Mouse (Mus musculus) hindbrain, embryonic 14.5 days (tissue): Measurements from ENCODE around the gene Olfr1279. TPM values are rescaled to one million over a fixed set of nuclear protein-coding genes. Genes with fewer than 3 reads are reported as not detected.
"Not testable (repeated sequence)": the region's sequence is repeated elsewhere in the genome, so short reads cannot be mapped to it uniquely, and the experiment has no call there.

Experiments used
- ATAC-seq: fragments of 200-750 bp; cut with Nextera tagmentation; 2 replicates; pipeline ENCODE4 v1.8.0; 2017; ENCODE audit warnings: moderate number of reproducible peaks, mild to moderate bottlenecking, moderate TSS enrichment, moderate library complexity; ENCODE audit not compliant: low FRiP score
- DNase-seq: peaks from one replicate; pipeline ENCODE4 v3.0.0-alpha.2; 2015; ENCODE audit warnings: low spot score
- H3K27ac ChIP-seq: fragments of 300-500 bp; sonication (generic); 2 replicates; pipeline ENCODE4 v1.5.1; 2014; ENCODE audit warnings: mild to moderate bottlenecking, moderate library complexity
- H3K27me3 ChIP-seq: fragments of 300-500 bp; sonication (generic); 2 replicates; pipeline ENCODE4 v1.6.1; 2014; ENCODE audit warnings: mild to moderate bottlenecking, low read length, mixed read lengths; ENCODE audit not compliant: control insufficient read depth, insufficient read depth
- H3K36me3 ChIP-seq: fragments of 300-500 bp; sonication (generic); replicated peaks from 2 replicates; pipeline ENCODE4 v1.6.1; 2014; ENCODE audit not compliant: control insufficient read depth, insufficient read depth
- H3K4me1 ChIP-seq: fragments of 300-500 bp; sonication (generic); replicated peaks from 2 replicates; pipeline ENCODE4 v1.6.1; 2014; ENCODE audit warnings: antibody characterized with exemption, low read length, mixed read lengths; ENCODE audit not compliant: control insufficient read depth, insufficient read depth
- H3K4me2 ChIP-seq: fragments of 300-500 bp; sonication (generic); replicated peaks from 2 replicates; pipeline ENCODE4 v1.6.1; 2014; ENCODE audit warnings: mild to moderate bottlenecking, moderate library complexity
- H3K4me3 ChIP-seq: fragments of 300-500 bp; sonication (generic); replicated peaks from 2 replicates; pipeline ENCODE4 v1.5.1; 2014; ENCODE audit warnings: mild to moderate bottlenecking, low read length
- H3K9ac ChIP-seq: fragments of 300-500 bp; sonication (generic); 2 replicates; pipeline ENCODE4 v1.6.1; 2014
- H3K9me3 ChIP-seq: fragments of 300-500 bp; sonication (generic); 2 replicates; pipeline ENCODE4 v1.6.1; 2016; ENCODE audit warnings: low read length; ENCODE audit not compliant: control insufficient read depth
- WGBS: fragments of 180-500 bp; shearing (Covaris S2); extraction: QIAGEN DNeasy Blood & Tissue Kit; methylation state at CpG from one replicate; pipeline ENCODE4 v1.1.7; 2014; 5-methylcytosine and 5-hydroxymethylcytosine counted together
- polyA plus RNA-seq: library from polyadenylated mRNA; unstranded; fragments of >200 nt; fragmentation: Nextera tagmentation; extraction: Ambion mirVana; gene quantifications from 2 replicates; pipeline ENCODE4 v1.2.1, GENCODE M21; 2014

The Olfr1279 gene
- not detected in 2 replicates for polyA plus RNA-seq

- H3K9ac ChIP-seq = no peak within 1 kb of the TSS
- H3K9me3 ChIP-seq = no peaks in the 10 kb centered on the region
- no peaks in the 10 kb centered on the region for H3K27me3 ChIP-seq
- no peak within 1 kb of the TSS for H3K4me3 ChIP-seq
- ATAC-seq (no peak), DNase-seq (no peak)
- H3K4me2 ChIP-seq = no peak within 1 kb of the TSS
- no peaks in the 10 kb centered on the region for H3K36me3 ChIP-seq
- H3K4me1 ChIP-seq = no peaks in the 10 kb centered on the region
- H3K27ac ChIP-seq = no peak within 1 kb of the TSS
Measured at GRCm38 (mm10) chr2:111300374-111300773, at the start of gene Olfr1279. Gene Olfr1279, plus strand, starts transcription at chr2:111300635.

GRCm38 (mm10) chr2:111254216-111254615, 46.2 kb upstream of the Olfr1279 start, which contains the start of gene Olfr1276:
Gene Olfr1276, plus strand, starts transcription at chr2:111254516.
- Histone ChIP-seq H3K4me2 (no peak within 1 kb of the TSS), H3K4me3 (no peak within 1 kb of the TSS), H3K9me3 (no peaks in the 10 kb centered on the region), H3K27ac (no peak within 1 kb of the TSS), H3K9ac (no peak within 1 kb of the TSS), H3K4me1 (no peaks in the 10 kb centered on the region), H3K27me3 (no peaks in the 10 kb centered on the region), H3K36me3 (no peaks in the 10 kb centered on the region)
- ATAC-seq (no peak), DNase-seq (no peak)

- DNase-seq = no peak
- Histone ChIP-seq H3K9me3 (no peaks in the 10 kb centered on the region), H3K27ac (no peak within 1 kb of the TSS), H3K4me3 (no peak within 1 kb of the TSS), H3K4me2 (no peak within 1 kb of the TSS), H3K4me1 (no peaks in the 10 kb centered on the region), H3K36me3 (no peaks in the 10 kb centered on the region), H3K9ac (no peak within 1 kb of the TSS), H3K27me3 (no peaks in the 10 kb centered on the region)
- ATAC-seq = no peak
- 81% methylated on average over 2 of the region's 2 CpGs for WGBS
Measured at GRCm38 (mm10) chr2:111274006-111274405, 26.4 kb upstream of the Olfr1279 start, which contains the start of gene Olfr1277. Gene Olfr1277, minus strand, starts transcription at chr2:111274106.

- Histone ChIP-seq H3K36me3 (no peaks in the 10 kb centered on the region), H3K4me3 (no peak within 1 kb of the TSS), H3K9ac (no peak within 1 kb of the TSS), H3K27me3 (no peaks in the 10 kb centered on the region), H3K27ac (no peak within 1 kb of the TSS), H3K4me2 (no peak within 1 kb of the TSS), H3K9me3 (no peaks in the 10 kb centered on the region), H3K4me1 (no peaks in the 10 kb centered on the region)
- DNase-seq (no peak), ATAC-seq (no peak)
Measured at GRCm38 (mm10) chr2:111289836-111290235, 10.6 kb upstream of the Olfr1279 start, which contains the start of gene Olfr1278. Gene Olfr1278, plus strand, starts transcription at chr2:111290136.

- no peak overlapping the region for H3K27ac ChIP-seq
- H3K4me1 ChIP-seq = no peaks in the 10 kb centered on the region
- no peaks in the 10 kb centered on the region for H3K9me3 ChIP-seq
- no peak overlapping the region for H3K4me3 ChIP-seq
- H3K36me3 ChIP-seq = no peaks in the 10 kb centered on the region
- no peak overlapping the region for H3K4me2 ChIP-seq
- ATAC-seq (no peak), DNase-seq (no peak)
- no peak overlapping the region for H3K9ac ChIP-seq
- H3K27me3 ChIP-seq = no peaks in the 10 kb centered on the region
Measured at GRCm38 (mm10) chr2:111298541-111298940, 1.9 kb upstream of the Olfr1279 start.

- H3K9me3 ChIP-seq = no peaks in the 10 kb centered on the region
- no peak for ATAC-seq
- no peak for DNase-seq
- no peak within 1 kb of the TSS for H3K27ac ChIP-seq
- no peaks in the 10 kb centered on the region for H3K27me3 ChIP-seq
- H3K4me3 ChIP-seq = no peak within 1 kb of the TSS
- H3K9ac ChIP-seq = no peak within 1 kb of the TSS
- no peak within 1 kb of the TSS for H3K4me2 ChIP-seq
- H3K36me3 ChIP-seq = no peaks in the 10 kb centered on the region
- no peaks in the 10 kb centered on the region for H3K4me1 ChIP-seq
Measured at GRCm38 (mm10) chr2:111313717-111314116, 13.3 kb downstream of the Olfr1279 start, which contains the start of gene Olfr1280. Gene Olfr1280, plus strand, starts transcription at chr2:111314017.

GRCm38 (mm10) chr2:111326220-111326619, 25.8 kb downstream of the Olfr1279 start, which contains the start of gene Olfr1281:
Gene Olfr1281, plus strand, starts transcription at chr2:111326520.
- H3K9ac ChIP-seq = no peak within 1 kb of the TSS
- no peaks in the 10 kb centered on the region for H3K9me3 ChIP-seq
- H3K4me3 ChIP-seq = no peak within 1 kb of the TSS
- 81% methylated on average over 2 of the region's 2 CpGs for WGBS
- ATAC-seq (no peak), DNase-seq (no peak)
- no peak within 1 kb of the TSS for H3K4me2 ChIP-seq
- no peaks in the 10 kb centered on the region for H3K4me1 ChIP-seq
- no peaks in the 10 kb centered on the region for H3K36me3 ChIP-seq
- no peak within 1 kb of the TSS for H3K27ac ChIP-seq
- H3K27me3 ChIP-seq = no peaks in the 10 kb centered on the region

GRCm38 (mm10) chr2:111333721-111334120, 33.3 kb downstream of the Olfr1279 start:
- H3K27ac ChIP-seq, H3K9me3 ChIP-seq, H3K4me2 ChIP-seq, ATAC-seq, H3K9ac ChIP-seq, DNase-seq, H3K4me1 ChIP-seq, H3K27me3 ChIP-seq, H3K36me3 ChIP-seq, H3K4me3 ChIP-seq: not testable (repeated sequence)
- 92% methylated on average over 5 of the region's 5 CpGs for WGBS

- Histone ChIP-seq H3K9me3 (no peaks in the 10 kb centered on the region), H3K36me3 (no peaks in the 10 kb centered on the region), H3K4me2 (no peak within 1 kb of the TSS), H3K4me3 (no peak within 1 kb of the TSS), H3K9ac (no peak within 1 kb of the TSS), H3K27me3 (no peaks in the 10 kb centered on the region), H3K4me1 (no peaks in the 10 kb centered on the region), H3K27ac (no peak within 1 kb of the TSS)
- WGBS = 77% methylated on average over 2 of the region's 2 CpGs
- ATAC-seq (no peak), DNase-seq (no peak)
Measured at GRCm38 (mm10) chr2:111335976-111336375, 35.5 kb downstream of the Olfr1279 start, which contains the start of gene Olfr1282. Gene Olfr1282, minus strand, starts transcription at chr2:111336076.
